Mouse (Mus musculus) liver, embryonic 15.5 days (tissue): ENCODE data around the gene Ptprh. TPM values are rescaled to one million over a fixed set of nuclear protein-coding genes. Genes with fewer than 3 reads are reported as not detected.

Experiments used
- ATAC-seq: fragments of 200-750 bp; cut with Nextera tagmentation; 2 replicates; pipeline ENCODE4 v1.8.0; 2017; ENCODE audit warnings: moderate number of reproducible peaks, mild to moderate bottlenecking, moderate library complexity; ENCODE audit not compliant: insufficient read depth
- H3K27ac ChIP-seq: fragments of 300-500 bp; sonication (generic); replicated peaks from 2 replicates; pipeline ENCODE4 v1.5.1; 2015; ENCODE audit warnings: mild to moderate bottlenecking, inconsistent platforms
- H3K27me3 ChIP-seq: fragments of 300-500 bp; sonication (generic); 2 replicates; pipeline ENCODE4 v1.6.1; 2015; ENCODE audit warnings: mild to moderate bottlenecking, inconsistent platforms
- H3K36me3 ChIP-seq: fragments of 300-500 bp; sonication (generic); replicated peaks from 2 replicates; pipeline ENCODE4 v1.6.1; 2015; ENCODE audit warnings: moderate library complexity, mild to moderate bottlenecking, inconsistent platforms
- H3K4me1 ChIP-seq: fragments of 300-500 bp; sonication (generic); replicated peaks from 2 replicates; pipeline ENCODE4 v1.6.1; 2015; ENCODE audit warnings: inconsistent platforms
- H3K4me2 ChIP-seq: fragments of 300-500 bp; sonication (generic); 2 replicates; pipeline ENCODE4 v1.6.1; 2015; ENCODE audit warnings: moderate library complexity, mild to moderate bottlenecking, inconsistent platforms
- H3K4me3 ChIP-seq: fragments of 300-500 bp; sonication (generic); replicated peaks from 2 replicates; pipeline ENCODE4 v1.5.1; 2015; ENCODE audit warnings: mild to moderate bottlenecking, inconsistent platforms
- H3K9ac ChIP-seq: fragments of 300-500 bp; sonication (generic); 2 replicates; pipeline ENCODE4 v1.6.1; 2015; ENCODE audit warnings: moderate library complexity, mild to moderate bottlenecking, inconsistent platforms
- H3K9me3 ChIP-seq: fragments of 300-500 bp; sonication (generic); replicated peaks from 2 replicates; pipeline ENCODE4 v1.6.1; 2016; ENCODE audit warnings: inconsistent platforms
- WGBS: fragments of 180-500 bp; shearing (Covaris S2); methylation state at CpG from one replicate; pipeline ENCODE4 v1.1.7; 2015; ENCODE audit warnings: mixed read lengths; ENCODE audit not compliant: insufficient replicate concordance; 5-methylcytosine and 5-hydroxymethylcytosine counted together
- microRNA-seq: library from miRNA; unstranded; fragments of <30 nt; microRNA quantifications from one replicate; pipeline ENCODE4, GENCODE M21; 2016
- polyA plus RNA-seq: library from polyadenylated mRNA; unstranded; fragments of >200 nt; fragmentation: Nextera tagmentation; extraction: Ambion mirVana; gene quantifications from 2 replicates; pipeline ENCODE4 v1.2.1, GENCODE M21; 2015

Gene Ptprh
- polyA plus RNA-seq, 1 experiment from 2014 or later = not detected

- ATAC-seq = peak; percentile 53
- peak overlapping the region; percentile 91 for H3K27ac ChIP-seq
- no peaks in the 10 kb centered on the region for H3K27me3 ChIP-seq
- H3K36me3 ChIP-seq = peaks cover 24% of the 10 kb centered on the region
- peak overlapping the region; percentile 97 for H3K9ac ChIP-seq
- peaks cover 60% of the 10 kb centered on the region for H3K4me1 ChIP-seq
- 0% methylated on average over 48 of the region's 52 CpGs for WGBS
- peak overlapping the region; percentile 93 for H3K4me3 ChIP-seq
- H3K9me3 ChIP-seq = no peaks in the 10 kb centered on the region
- peak overlapping the region; percentile 84 for H3K4me2 ChIP-seq
Observed at GRCm38 (mm10) chr7:4500892-4501471, 102.9 kb downstream of the Ptprh start.

DNA sequence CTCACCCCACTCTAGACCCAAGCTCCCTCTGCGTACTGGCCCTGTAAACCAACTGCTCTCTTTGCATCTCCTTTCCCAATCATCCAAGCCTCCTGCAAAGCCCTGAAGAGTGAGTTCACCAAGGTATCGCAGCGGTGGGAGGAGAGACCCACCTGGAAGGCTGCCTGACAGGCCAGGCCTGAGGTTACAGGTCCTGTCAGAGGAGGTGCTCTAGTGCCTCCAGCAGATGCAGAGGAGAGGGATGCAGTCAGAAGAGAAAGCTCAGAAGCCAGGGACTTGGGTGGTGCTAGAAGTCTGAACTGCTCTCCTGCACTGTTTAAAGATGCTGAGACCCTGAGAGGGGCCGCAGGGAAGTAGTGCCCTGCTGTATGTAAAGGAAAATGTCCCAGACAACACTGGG lies 104.8 kb downstream of the Ptprh start:
- Histone ChIP-seq H3K9ac (peak overlapping the region; percentile 97; the same call in 1 of the 2 replicates), H3K4me1 (peaks cover 55% of the 10 kb centered on the region), H3K9me3 (no peaks in the 10 kb centered on the region), H3K27ac (no peak overlapping the region), H3K4me2 (peak overlapping the region; percentile 84), H3K27me3 (no peaks in the 10 kb centered on the region), H3K4me3 (no peak overlapping the region), H3K36me3 (peaks cover 34% of the 10 kb centered on the region)
- ATAC-seq = no peak
- 83% methylated on average over 4 of the region's 4 CpGs for WGBS

Small RNAs within 50 kb of the gene (microRNA-seq; reads per million reads assigned to microRNA genes)
- gene Gm23577 = not detected

Other genes with a start within 250 kb of the Ptprh start
- gene Gp6, start 206.3 kb downstream of the Ptprh start, polyA plus RNA-seq = 3.0 and 3.2 TPM in 2 replicates
- 4.5 and 4.6 TPM in 2 replicates for gene Rdh13, start 158.4 kb downstream of the Ptprh start, polyA plus RNA-seq
- 1.4 and 1.8 TPM in 2 replicates for gene Eps8l1, start 143.4 kb downstream of the Ptprh start, polyA plus RNA-seq
- gene Ppp1r12c, start 102.4 kb downstream of the Ptprh start, polyA plus RNA-seq = 17.4 and 20.9 TPM in 2 replicates
- 11.7 and 16.9 TPM in 2 replicates for gene Tnnt1, start 87.7 kb downstream of the Ptprh start, polyA plus RNA-seq
- 0.39 and 1.3 TPM in 2 replicates for gene Tnni3, start 79.8 kb downstream of the Ptprh start, polyA plus RNA-seq
- 0.07 and 0.26 TPM in 2 replicates for gene Dnaaf3, start 71.6 kb downstream of the Ptprh start, polyA plus RNA-seq
- gene Syt5, start 56.5 kb downstream of the Ptprh start, polyA plus RNA-seq = 0.35 and 0.77 TPM in 2 replicates
- 34.4 and 39.1 TPM in 2 replicates for gene Tmem86b, start 27.4 kb upstream of the Ptprh start, polyA plus RNA-seq
- 6.5 and 8.1 TPM in 2 replicates for gene Ppp6r1, start 55.0 kb upstream of the Ptprh start, polyA plus RNA-seq
- gene Hspbp1, start 81.0 kb upstream of the Ptprh start, polyA plus RNA-seq = 54.4 and 58.1 TPM in 2 replicates
- 0.03 and 0.12 TPM in 2 replicates for gene Brsk1, start 86.6 kb upstream of the Ptprh start, polyA plus RNA-seq
- gene Tmem150b, start 121.2 kb upstream of the Ptprh start, polyA plus RNA-seq = 0.14 and 0.37 TPM in 2 replicates
- gene Kmt5c, start 136.1 kb upstream of the Ptprh start, polyA plus RNA-seq = 50.1 and 56.1 TPM in 2 replicates
- 66.0 and 79.3 TPM in 2 replicates for gene Cox6b2, start 149.1 kb upstream of the Ptprh start, polyA plus RNA-seq
- not detected in 2 replicates for gene Fam71e2, start 167.3 kb upstream of the Ptprh start, polyA plus RNA-seq
- 0.06 TPM in 1 of 2 replicates, not detected in the other for gene Il11, start 178.8 kb upstream of the Ptprh start, polyA plus RNA-seq
- 0.21 TPM in 1 of 2 replicates, not detected in the other for gene Tmem190, start 178.9 kb upstream of the Ptprh start, polyA plus RNA-seq
- 9.5 and 10.3 TPM in 2 replicates for gene Tmem238, start 185.6 kb upstream of the Ptprh start, polyA plus RNA-seq
- 169 and 173 TPM in 2 replicates for gene Rpl28, start 188.8 kb upstream of the Ptprh start, polyA plus RNA-seq
- 302 and 318 TPM in 2 replicates for gene Ube2s, start 208.5 kb upstream of the Ptprh start, polyA plus RNA-seq
- not detected in 2 replicates for gene Shisa7, start 240.7 kb upstream of the Ptprh start, polyA plus RNA-seq